Mouse (Mus musculus) forebrain, postnatal 0 days (tissue): ENCODE data around the gene 1700093K21Rik. TPM values are rescaled to one million over a fixed set of nuclear protein-coding genes. Genes with fewer than 3 reads are reported as not detected.
"Not testable (repeated sequence)": the region's sequence is repeated elsewhere in the genome, so short reads cannot be mapped to it uniquely, and the experiment has no call there.

ENCODE experiments used
- ATAC-seq: fragments of 200-750 bp; cut with Nextera tagmentation; 2 replicates; pipeline ENCODE4 v1.8.0; 2017; ENCODE audit warnings: mild to moderate bottlenecking, moderate library complexity
- DNase-seq: peaks from one replicate; pipeline ENCODE4 v3.0.0-alpha.2; 2015
- H3K27ac ChIP-seq: fragments of 300-500 bp; sonication (generic); 2 replicates; pipeline ENCODE4 v1.5.1; 2014; ENCODE audit warnings: low read depth, mild to moderate bottlenecking, antibody characterized with exemption, low read length, moderate library complexity, mixed read lengths
- H3K27me3 ChIP-seq: fragments of 300-500 bp; sonication (generic); 2 replicates; pipeline ENCODE4 v1.6.1; 2014; ENCODE audit warnings: mild to moderate bottlenecking, low read length, mixed read lengths; ENCODE audit not compliant: insufficient read depth
- H3K36me3 ChIP-seq: fragments of 300-500 bp; sonication (generic); 2 replicates; pipeline ENCODE4 v1.6.1; 2014; ENCODE audit warnings: mild to moderate bottlenecking, moderate library complexity; ENCODE audit not compliant: insufficient read depth
- H3K4me1 ChIP-seq: fragments of 300-500 bp; sonication (generic); 2 replicates; pipeline ENCODE4 v1.6.1; 2014; ENCODE audit warnings: antibody characterized with exemption; ENCODE audit not compliant: insufficient read depth
- H3K4me2 ChIP-seq: fragments of 300-500 bp; sonication (generic); 2 replicates; pipeline ENCODE4 v1.6.1; 2014; ENCODE audit warnings: low read depth, mild to moderate bottlenecking, moderate library complexity
- H3K4me3 ChIP-seq: fragments of 300-500 bp; sonication (generic); 2 replicates; pipeline ENCODE4 v1.5.1; 2014; ENCODE audit warnings: low read depth, low read length, mixed read lengths
- H3K9ac ChIP-seq: fragments of 300-500 bp; sonication (generic); 2 replicates; pipeline ENCODE4 v1.6.1; 2014; ENCODE audit warnings: mild to moderate bottlenecking
- H3K9me3 ChIP-seq: fragments of 300-500 bp; sonication (generic); 2 replicates; pipeline ENCODE4 v1.6.1; 2016; ENCODE audit warnings: low read length
- CTCF ChIP-seq: sonication (generic); IDR thresholded peaks from 2 replicates; pipeline ENCODE4 v1.5.1; 2016; ENCODE audit warnings: antibody characterized with exemption, control low read depth, low read depth
- WGBS: fragments of 180-500 bp; shearing (Covaris S2); extraction: QIAGEN DNeasy Blood & Tissue Kit; methylation state at CpG from one replicate; pipeline ENCODE4 v1.1.7; 2014; 5-methylcytosine and 5-hydroxymethylcytosine counted together
- polyA plus RNA-seq: library from polyadenylated mRNA; unstranded; fragments of >200 nt; fragmentation: Nextera tagmentation; extraction: Ambion mirVana; gene quantifications from 2 replicates; pipeline ENCODE4 v1.2.1, GENCODE M21; 2015
- total RNA-seq: library from RNA; depleted of rRNA; stranded (reverse); fragments of >200 nt; gene quantifications from 2 replicates; pipeline ENCODE4 v1.2.3, GENCODE M21; 2014; rRNA removed

Gene 1700093K21Rik
- 0.38 TPM in 1 of 2 replicates, not detected in the other for total RNA-seq
- 0.20 and 0.27 TPM in 2 replicates for polyA plus RNA-seq

GRCm38 (mm10) chr11:23520473-23521205 lies at the start of gene 1700093K21Rik:
1700093K21Rik (minus strand) TSS chr11:23521155.
- no peak within 1 kb of the TSS for H3K4me3 ChIP-seq
- H3K27ac ChIP-seq = no peak within 1 kb of the TSS
- DNase-seq = no peak
- no peak for ATAC-seq
- H3K4me2 ChIP-seq = no peak within 1 kb of the TSS
- H3K9me3 ChIP-seq = no peaks in the 10 kb centered on the region
- no peak for TF ChIP-seq CTCF
- no peak within 1 kb of the TSS for H3K9ac ChIP-seq
- no peaks in the 10 kb centered on the region for H3K36me3 ChIP-seq
- H3K4me1 ChIP-seq = no peaks in the 10 kb centered on the region
- H3K27me3 ChIP-seq = no peaks in the 10 kb centered on the region
- WGBS = 33% methylated on average over 5 of the region's 5 CpGs

DNA sequence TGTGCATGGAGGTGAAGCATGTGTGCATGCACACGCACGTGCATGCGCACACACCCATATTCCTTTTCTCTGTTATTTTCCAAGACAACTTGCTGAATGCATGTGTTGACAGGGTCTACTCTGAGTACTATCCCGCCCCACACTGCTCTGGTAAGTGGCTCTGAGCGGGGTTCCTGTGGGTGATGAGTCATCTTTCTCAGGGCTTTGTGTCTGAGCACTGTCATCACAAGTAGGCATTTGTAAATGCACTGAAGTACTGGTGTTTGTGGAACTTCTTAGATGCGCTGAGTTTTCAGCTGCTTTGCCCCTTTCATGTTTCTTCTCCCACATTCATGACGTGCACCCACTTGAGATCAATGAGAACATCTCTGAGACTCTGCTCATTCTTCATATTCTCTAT lies 49.2 kb upstream of the 1700093K21Rik start:
- H3K9ac ChIP-seq = no peak overlapping the region
- H3K4me3 ChIP-seq = no peak overlapping the region
- H3K36me3 ChIP-seq = peaks cover 50% of the 10 kb centered on the region
- H3K9me3 ChIP-seq = no peaks in the 10 kb centered on the region
- no peak overlapping the region for H3K27ac ChIP-seq
- no peak for DNase-seq
- 92% methylated on average over 7 of the region's 7 CpGs for WGBS
- TF ChIP-seq CTCF = no peak
- H3K4me1 ChIP-seq = no peaks in the 10 kb centered on the region
- no peaks in the 10 kb centered on the region for H3K27me3 ChIP-seq
- no peak for ATAC-seq
- no peak overlapping the region for H3K4me2 ChIP-seq

- Histone ChIP-seq H3K27ac (no peak overlapping the region), H3K4me1 (no peaks in the 10 kb centered on the region), H3K9ac (no peak overlapping the region), H3K27me3 (no peaks in the 10 kb centered on the region), H3K4me2 (no peak overlapping the region), H3K36me3 (peaks cover 36% of the 10 kb centered on the region), H3K4me3 (no peak overlapping the region), H3K9me3 (no peaks in the 10 kb centered on the region)
- peak; percentile 81 for TF ChIP-seq CTCF
- 65% methylated on average over 6 of the region's 6 CpGs for WGBS
- ATAC-seq = peak; percentile 90
- DNase-seq = peak; percentile 74
Observed at GRCm38 (mm10) chr11:23565761-23566160, 44.8 kb upstream of the 1700093K21Rik start.

DNA sequence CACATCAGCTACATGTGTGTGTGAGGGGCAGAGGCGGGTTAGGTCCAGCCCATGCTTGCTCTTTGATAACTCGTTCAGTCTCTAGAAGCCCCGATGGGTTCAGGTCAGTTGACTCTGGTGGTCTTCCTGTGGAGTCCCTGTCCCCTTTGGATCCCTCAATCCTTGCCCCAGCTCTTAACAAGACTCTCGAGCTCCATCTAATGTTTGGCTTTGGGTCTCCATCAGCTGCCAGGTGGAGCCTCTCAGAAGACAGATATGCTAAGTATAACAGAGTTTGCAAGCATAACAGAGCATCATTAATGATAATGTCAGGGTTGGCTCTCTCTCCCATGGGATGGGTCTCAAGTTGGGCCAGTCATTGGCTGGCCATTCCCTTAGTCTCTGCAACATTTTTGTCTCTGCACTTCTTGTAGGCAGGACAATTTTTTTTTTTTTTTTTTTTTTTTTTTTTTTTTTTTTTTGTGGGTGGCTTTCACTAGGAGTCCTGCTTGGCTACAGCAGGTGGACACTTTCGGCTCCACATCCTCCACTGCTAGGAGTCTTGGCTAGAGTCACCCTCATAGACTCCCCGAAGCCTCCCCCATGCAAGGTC lies 36.2 kb upstream of the 1700093K21Rik start:
- H3K4me2 ChIP-seq = no peak overlapping the region
- no peak for TF ChIP-seq CTCF
- no peaks in the 10 kb centered on the region for H3K4me1 ChIP-seq
- ATAC-seq = no peak
- no peak overlapping the region for H3K9ac ChIP-seq
- no peaks in the 10 kb centered on the region for H3K27me3 ChIP-seq
- H3K4me3 ChIP-seq = no peak overlapping the region
- no peak overlapping the region for H3K27ac ChIP-seq
- no peaks in the 10 kb centered on the region for H3K36me3 ChIP-seq
- 65% methylated on average over 6 of the region's 6 CpGs for WGBS
- no peak for DNase-seq
- no peaks in the 10 kb centered on the region for H3K9me3 ChIP-seq

DNA sequence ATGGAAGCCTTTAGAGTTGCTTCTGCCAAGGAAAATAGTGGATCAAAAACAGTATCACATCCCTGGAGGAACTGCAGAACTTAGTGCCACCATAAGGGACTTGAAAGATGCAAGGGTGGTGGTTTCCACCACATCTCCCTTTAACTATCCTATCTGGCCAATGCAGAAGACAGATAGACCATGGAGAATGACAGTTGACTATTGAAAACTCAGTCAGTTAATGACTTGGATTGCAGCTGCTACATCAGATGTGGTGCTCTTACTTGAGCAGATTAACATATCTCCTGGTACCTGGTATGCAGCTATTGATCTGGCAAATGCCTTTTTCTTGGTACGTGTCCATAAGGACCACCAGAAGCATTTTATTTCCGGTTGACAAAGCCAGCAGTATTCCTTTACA lies 16.5 kb upstream of the 1700093K21Rik start:
- WGBS = 89% methylated on average over 2 of the region's 2 CpGs
- H3K4me3 ChIP-seq = no peak overlapping the region
- no peaks in the 10 kb centered on the region for H3K27me3 ChIP-seq
- no peak for ATAC-seq
- H3K9ac ChIP-seq = no peak overlapping the region
- H3K36me3 ChIP-seq = no peaks in the 10 kb centered on the region
- TF ChIP-seq CTCF = no peak
- H3K4me2 ChIP-seq = no peak overlapping the region
- no peaks in the 10 kb centered on the region for H3K9me3 ChIP-seq
- H3K4me1 ChIP-seq = no peaks in the 10 kb centered on the region
- DNase-seq = no peak
- no peak overlapping the region for H3K27ac ChIP-seq

DNA sequence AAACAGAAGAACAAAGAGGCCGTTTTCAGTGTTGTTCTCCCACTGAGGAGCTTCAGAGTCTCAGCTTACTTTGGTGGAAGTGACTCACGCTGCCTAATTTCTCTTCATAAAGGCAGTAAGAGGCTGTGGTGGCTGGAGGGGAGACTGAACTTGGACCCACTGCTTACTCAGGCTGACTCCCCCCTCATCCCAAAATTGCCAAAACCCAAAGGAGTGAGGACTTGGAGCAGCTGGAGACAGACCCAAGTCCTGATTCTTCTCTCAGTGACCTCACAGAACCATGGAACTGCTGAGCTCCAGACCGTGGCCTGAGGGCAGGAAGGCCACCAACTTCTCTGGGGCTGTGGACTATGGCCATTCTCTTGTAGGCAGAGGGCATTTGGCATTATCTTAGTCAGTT lies 2.0 kb downstream of the 1700093K21Rik start:
- H3K9ac ChIP-seq = no peak overlapping the region
- whole genome bisulfite sequencing = 53% methylated on average over 3 of the region's 3 CpGs
- H3K36me3 ChIP-seq = no peaks in the 10 kb centered on the region
- H3K27me3 ChIP-seq = no peaks in the 10 kb centered on the region
- no peaks in the 10 kb centered on the region for H3K4me1 ChIP-seq
- no peak overlapping the region for H3K4me2 ChIP-seq
- H3K9me3 ChIP-seq = no peaks in the 10 kb centered on the region
- H3K27ac ChIP-seq = no peak overlapping the region
- DNase-seq = no peak
- TF ChIP-seq CTCF = no peak
- no peak for ATAC-seq
- no peak overlapping the region for H3K4me3 ChIP-seq

GRCm38 (mm10) chr11:23515315-23515714 lies 5.6 kb downstream of the 1700093K21Rik start:
- Histone ChIP-seq H3K4me3 (no peak overlapping the region), H3K36me3 (no peaks in the 10 kb centered on the region), H3K27me3 (no peaks in the 10 kb centered on the region), H3K9ac (no peak overlapping the region), H3K4me2 (no peak overlapping the region), H3K9me3 (no peaks in the 10 kb centered on the region), H3K4me1 (no peaks in the 10 kb centered on the region), H3K27ac (no peak overlapping the region)
- DNase-seq (no peak), ATAC-seq (no peak)
- no peak for TF ChIP-seq CTCF
- WGBS = 77% methylated on average over 2 of the region's 2 CpGs

- not testable (repeated sequence) for DNase-seq, ATAC-seq, H3K27ac ChIP-seq, H3K9me3 ChIP-seq, H3K27me3 ChIP-seq, H3K4me3 ChIP-seq, H3K9ac ChIP-seq, H3K4me2 ChIP-seq, H3K36me3 ChIP-seq, H3K4me1 ChIP-seq
- WGBS = 73% methylated on average over 4 of the region's 4 CpGs
Observed at GRCm38 (mm10) chr11:23514785-23515184, 6.2 kb downstream of the 1700093K21Rik start.

- not testable (repeated sequence) for H3K27ac ChIP-seq, H3K4me1 ChIP-seq, H3K9me3 ChIP-seq, H3K9ac ChIP-seq, DNase-seq, H3K27me3 ChIP-seq, ATAC-seq, H3K36me3 ChIP-seq, H3K4me3 ChIP-seq, H3K4me2 ChIP-seq
- WGBS = 80% methylated on average over 5 of the region's 5 CpGs
Observed at GRCm38 (mm10) chr11:23504801-23505200, 16.2 kb downstream of the 1700093K21Rik start.
